In genomic region chr2:164454846-164455245, GRCm38 (mm10) we compare ENCODE assay signal across 9 mouse cellular contexts. TPM values are rescaled to one million over a fixed set of nuclear protein-coding genes. Genes with fewer than 3 reads are reported as not detected.
DNase-seq lines count a peak whose midpoint lies in the region; ATAC-seq and TF ChIP-seq lines count a peak whose summit lies in the region.
"Had no signal": no experiment of that assay in that cellular context is flagged by ENCODE, and none has a peak within 500 bp of the region (broad histone marks: within the 10 kb centered on the region; RNA-seq: fewer than 3 reads in every experiment).

No protein-coding gene starts in this region.

- H3K4me1 ChIP-seq in limb, embryonic 14.5 days (ENCODE audit: control insufficient read depth, insufficient read depth, low read length) = peaks cover 31% of the 10 kb centered on the region
- H3K4me1 ChIP-seq in limb, embryonic 10.5 days = peaks cover 37% of the 10 kb centered on the region
- H3K4me1 ChIP-seq in kidney, embryonic 14.5 days (ENCODE audit: control insufficient read depth, insufficient read depth, low read length) = peaks cover 27% of the 10 kb centered on the region
- H3K4me1 ChIP-seq in lung, embryonic 14.5 days (ENCODE audit: insufficient read depth) = peaks cover 29% of the 10 kb centered on the region
- peaks cover 15% of the 10 kb centered on the region for H3K4me1 ChIP-seq in stomach, postnatal 0 days (replicated peaks; ENCODE audit: control insufficient read depth, insufficient read depth)

- WGBS in limb, embryonic 14.5 days = 73% methylated on average over 10 of the region's 10 CpGs
- WGBS in limb, embryonic 10.5 days = 88% methylated on average over 10 of the region's 10 CpGs
- 69% methylated on average over 10 of the region's 10 CpGs for WGBS in kidney, embryonic 14.5 days
- 47% methylated on average over 10 of the region's 10 CpGs for WGBS in lung, embryonic 14.5 days
- WGBS in stomach, postnatal 0 days = 29% methylated on average over 10 of the region's 10 CpGs

- TF ChIP-seq EP300 in stomach, postnatal 0 days (optimal IDR thresholded peaks at IDR 0.05) = no peak

- TF ChIP-seq POLR2A in limb, embryonic 14.5 days (IDR thresholded peaks at IDR 0.05; ENCODE audit: borderline replicate concordance, extremely low read depth, insufficient read depth, insufficient read length) = no peak

- no peak for ATAC-seq in limb, embryonic 14.5 days (ENCODE audit: low FRiP score, low read depth)
- no peak for ATAC-seq in kidney, embryonic 14.5 days (ENCODE audit: low FRiP score, low TSS enrichment)
- 0 out of 2 replicates have a peak, but pooled peaks have one; percentile 16 for ATAC-seq in lung, embryonic 14.5 days (ENCODE audit: insufficient read depth)
- ATAC-seq in stomach, postnatal 0 days (ENCODE audit: low FRiP score, low TSS enrichment) = peak; percentile 30

- H3K9me3 ChIP-seq in limb, embryonic 14.5 days (ENCODE audit: control insufficient read depth, low read length) = no peaks in the 10 kb centered on the region
- H3K9me3 ChIP-seq in limb, embryonic 10.5 days (replicated peaks) = no peaks in the 10 kb centered on the region
- no peaks in the 10 kb centered on the region for H3K9me3 ChIP-seq in kidney, embryonic 14.5 days (ENCODE audit: control insufficient read depth, low read length)
- H3K9me3 ChIP-seq in lung, embryonic 14.5 days (ENCODE audit: low read depth, low read length) = no peaks in the 10 kb centered on the region
- H3K9me3 ChIP-seq in stomach, postnatal 0 days (ENCODE audit: control insufficient read depth, low read length) = no peaks in the 10 kb centered on the region

- H3K4me3 ChIP-seq in limb, embryonic 14.5 days (replicated peaks; ENCODE audit: low read length) = no peak overlapping the region
- H3K4me3 ChIP-seq in limb, embryonic 10.5 days = no peak overlapping the region
- H3K4me3 ChIP-seq in kidney, embryonic 14.5 days (ENCODE audit: low read length) = no peak overlapping the region
- H3K4me3 ChIP-seq in lung, embryonic 14.5 days (ENCODE audit: low read depth, low read length) = no peak overlapping the region
- no peak overlapping the region for H3K4me3 ChIP-seq in stomach, postnatal 0 days (ENCODE audit: low read depth, low read length)

- peak; percentile 63 for DNase-seq in limb, embryonic 14.5 days (ENCODE audit: low spot score)
- no peak for DNase-seq in limb, embryonic 10.5 days (ENCODE audit: low spot score)
- peak; percentile 75 to 83 for DNase-seq in gastrocnemius, adult 8-10 months (ENCODE audit: low spot score in 2 of 2)
- peak; percentile 83 for DNase-seq in lung, embryonic 14.5 days
- DNase-seq in stomach, postnatal 0 days (ENCODE audit: low spot score) = peak; percentile 77
- DNase-seq in cerebellum, adult 9-10 months = no peak
- DNase-seq in thymus, postnatal 4 days = no peak

- no peaks in the 10 kb centered on the region for H3K27me3 ChIP-seq in limb, embryonic 14.5 days (ENCODE audit: control insufficient read depth, insufficient read depth, low read length)
- H3K27me3 ChIP-seq in limb, embryonic 10.5 days (ENCODE audit: low read depth, poor library complexity, severe bottlenecking) = no peaks in the 10 kb centered on the region
- no peaks in the 10 kb centered on the region for H3K27me3 ChIP-seq in kidney, embryonic 14.5 days (ENCODE audit: control insufficient read depth, insufficient read depth, low read length)
- no peaks in the 10 kb centered on the region for H3K27me3 ChIP-seq in lung, embryonic 14.5 days (ENCODE audit: insufficient read depth, low read length)
- no peaks in the 10 kb centered on the region for H3K27me3 ChIP-seq in stomach, postnatal 0 days (ENCODE audit: control insufficient read depth, insufficient read depth, low read length)

- TF ChIP-seq CTCF in lung, embryonic 14.5 days (IDR thresholded peaks at IDR 0.05; ENCODE audit: low read depth) = no peak
- TF ChIP-seq CTCF in stomach, postnatal 0 days (IDR thresholded peaks at IDR 0.05; ENCODE audit: low read depth) = no peak

- no peaks in the 10 kb centered on the region for H3K36me3 ChIP-seq in limb, embryonic 14.5 days (ENCODE audit: control insufficient read depth, insufficient read depth, low read length)
- no peaks in the 10 kb centered on the region for H3K36me3 ChIP-seq in limb, embryonic 10.5 days
- no peaks in the 10 kb centered on the region for H3K36me3 ChIP-seq in kidney, embryonic 14.5 days (ENCODE audit: control insufficient read depth, insufficient read depth, low read length)
- H3K36me3 ChIP-seq in lung, embryonic 14.5 days (ENCODE audit: insufficient read depth) = no peaks in the 10 kb centered on the region
- no peaks in the 10 kb centered on the region for H3K36me3 ChIP-seq in stomach, postnatal 0 days (ENCODE audit: control insufficient read depth, insufficient read depth, low read length)

- no peak overlapping the region for H3K27ac ChIP-seq in limb, embryonic 14.5 days (replicated peaks; ENCODE audit: low read depth, low read length)
- H3K27ac ChIP-seq in limb, embryonic 10.5 days = no peak overlapping the region
- H3K27ac ChIP-seq in kidney, embryonic 14.5 days (ENCODE audit: low read depth, low read length) = peak overlapping the region; percentile 47; the same call in 1 of the 2 replicates
- H3K27ac ChIP-seq in lung, embryonic 14.5 days (ENCODE audit: low read depth) = peak overlapping the region; percentile 30; the same call in 1 of the 2 replicates
- peak overlapping the region; percentile 92 for H3K27ac ChIP-seq in stomach, postnatal 0 days (replicated peaks)

- H3K9ac ChIP-seq in limb, embryonic 14.5 days (ENCODE audit: low read depth, low read length, severe bottlenecking) = no peak overlapping the region
- no peak overlapping the region for H3K9ac ChIP-seq in kidney, embryonic 14.5 days (ENCODE audit: low read depth, low read length)
- H3K9ac ChIP-seq in lung, embryonic 14.5 days = no peak overlapping the region
- H3K9ac ChIP-seq in stomach, postnatal 0 days (ENCODE audit: low read length) = no peak overlapping the region

- H3K4me2 ChIP-seq in limb, embryonic 14.5 days (replicated peaks; ENCODE audit: low read depth, low read length, severe bottlenecking) = no peak overlapping the region
- no peak overlapping the region for H3K4me2 ChIP-seq in kidney, embryonic 14.5 days (replicated peaks; ENCODE audit: low read depth, low read length)
- no peak overlapping the region for H3K4me2 ChIP-seq in lung, embryonic 14.5 days
- no peak overlapping the region; the same call in 1 of the 2 replicates for H3K4me2 ChIP-seq in stomach, postnatal 0 days (replicated peaks; ENCODE audit: low read depth)

RNA-seq across cellular contexts. Expression of gene Sys1, which starts 1.9 kb away (rescaled TPM):
- polyA plus RNA-seq in limb, embryonic 14.5 days (2012; rRNA removed) = 48.4 and 68.8 TPM in 2 replicates
- 73.1 TPM in 2 replicates for polyA plus RNA-seq in limb, embryonic 14.5 days (2014; fragmentation: Nextera tagmentation; extraction: Ambion mirVana)
- polyA plus RNA-seq in limb, embryonic 10.5 days (2016; fragmentation: Nextera tagmentation; extraction: Ambion mirVana) = 54.4 and 54.5 TPM in 2 replicates
- total RNA-seq in gastrocnemius, adult 8-10 months (2022) = 10 to 100 TPM; 25.3 to 27.8 (median 26.6) TPM
- 66.8 and 69.4 TPM in 2 replicates for polyA plus RNA-seq in kidney, embryonic 14.5 days (2014; fragmentation: Nextera tagmentation; extraction: Ambion mirVana)
- 65.6 and 68.7 TPM in 2 replicates for polyA plus RNA-seq in lung, embryonic 14.5 days (2014; fragmentation: Nextera tagmentation; extraction: Ambion mirVana)
- 46.9 and 48.6 TPM in 2 replicates for polyA plus RNA-seq in stomach, postnatal 0 days (2015; fragmentation: Nextera tagmentation; extraction: Ambion mirVana)

RNA-seq across cellular contexts. Expression of gene Gm20458, which starts 5.9 kb away (rescaled TPM):
- 9.0 and 10.4 TPM in 2 replicates for polyA plus RNA-seq in limb, embryonic 14.5 days (2012; rRNA removed)
- polyA plus RNA-seq in limb, embryonic 14.5 days (2014; fragmentation: Nextera tagmentation; extraction: Ambion mirVana) = 12.2 and 14.3 TPM in 2 replicates
- polyA plus RNA-seq in limb, embryonic 10.5 days (2016; fragmentation: Nextera tagmentation; extraction: Ambion mirVana) = 2.2 and 3.2 TPM in 2 replicates
- 10 to 100 TPM in 2 of 4 experiments, 1 to 10 TPM in 1, not detected in 1; 3.8 to 12.1 (median 11.8) TPM for total RNA-seq in gastrocnemius, adult 8-10 months (2022)
- polyA plus RNA-seq in kidney, embryonic 14.5 days (2014; fragmentation: Nextera tagmentation; extraction: Ambion mirVana) = 7.1 and 8.4 TPM in 2 replicates
- polyA plus RNA-seq in lung, embryonic 14.5 days (2014; fragmentation: Nextera tagmentation; extraction: Ambion mirVana) = 14.4 and 14.9 TPM in 2 replicates
- 26.9 and 28.1 TPM in 2 replicates for polyA plus RNA-seq in stomach, postnatal 0 days (2015; fragmentation: Nextera tagmentation; extraction: Ambion mirVana)
- total RNA-seq: ES-E14 had no signal

RNA-seq across cellular contexts. Expression of gene Sdc4, which starts 11.2 kb away (rescaled TPM):
- 27.4 and 29.7 TPM in 2 replicates for polyA plus RNA-seq in limb, embryonic 14.5 days (2012; rRNA removed)
- polyA plus RNA-seq in limb, embryonic 14.5 days (2014; fragmentation: Nextera tagmentation; extraction: Ambion mirVana) = 65.9 and 68.2 TPM in 2 replicates
- polyA plus RNA-seq in limb, embryonic 10.5 days (2016; fragmentation: Nextera tagmentation; extraction: Ambion mirVana) = 22.1 and 24.2 TPM in 2 replicates
- 10 to 100 TPM; 23.9 to 58.8 (median 34.1) TPM for total RNA-seq in gastrocnemius, adult 8-10 months (2022)
- polyA plus RNA-seq in kidney, embryonic 14.5 days (2014; fragmentation: Nextera tagmentation; extraction: Ambion mirVana) = 87.8 and 108 TPM in 2 replicates
- polyA plus RNA-seq in lung, embryonic 14.5 days (2014; fragmentation: Nextera tagmentation; extraction: Ambion mirVana) = 101 and 103 TPM in 2 replicates
- polyA plus RNA-seq in stomach, postnatal 0 days (2015; fragmentation: Nextera tagmentation; extraction: Ambion mirVana) = 133 and 143 TPM in 2 replicates

RNA-seq across cellular contexts. Expression of gene Trp53tg5, which starts 18.7 kb away (rescaled TPM):
- polyA plus RNA-seq in limb, embryonic 14.5 days (2012; rRNA removed) = not detected in 2 replicates
- 0.22 TPM in 1 of 2 replicates, not detected in the other for polyA plus RNA-seq in limb, embryonic 14.5 days (2014; fragmentation: Nextera tagmentation; extraction: Ambion mirVana)
- polyA plus RNA-seq in limb, embryonic 10.5 days (2016; fragmentation: Nextera tagmentation; extraction: Ambion mirVana) = not detected in 2 replicates
- total RNA-seq in gastrocnemius, adult 8-10 months (2022) = not detected
- polyA plus RNA-seq in kidney, embryonic 14.5 days (2014; fragmentation: Nextera tagmentation; extraction: Ambion mirVana) = not detected in 2 replicates
- not detected in 2 replicates for polyA plus RNA-seq in lung, embryonic 14.5 days (2014; fragmentation: Nextera tagmentation; extraction: Ambion mirVana)
- polyA plus RNA-seq in stomach, postnatal 0 days (2015; fragmentation: Nextera tagmentation; extraction: Ambion mirVana) = not detected in 2 replicates

RNA-seq across cellular contexts. Expression of gene Dbndd2, which starts 31.1 kb away (rescaled TPM):
- 7.7 and 8.3 TPM in 2 replicates for polyA plus RNA-seq in limb, embryonic 14.5 days (2012; rRNA removed)
- polyA plus RNA-seq in limb, embryonic 14.5 days (2014; fragmentation: Nextera tagmentation; extraction: Ambion mirVana) = 2.9 and 4.4 TPM in 2 replicates
- 0.70 and 2.1 TPM in 2 replicates for polyA plus RNA-seq in limb, embryonic 10.5 days (2016; fragmentation: Nextera tagmentation; extraction: Ambion mirVana)
- total RNA-seq in gastrocnemius, adult 8-10 months (2022) = 10 to 100 TPM; 14.8 to 32.8 (median 22.6) TPM
- 12.4 and 14.7 TPM in 2 replicates for polyA plus RNA-seq in kidney, embryonic 14.5 days (2014; fragmentation: Nextera tagmentation; extraction: Ambion mirVana)
- polyA plus RNA-seq in lung, embryonic 14.5 days (2014; fragmentation: Nextera tagmentation; extraction: Ambion mirVana) = 4.4 and 5.3 TPM in 2 replicates
- 27.3 and 27.8 TPM in 2 replicates for polyA plus RNA-seq in stomach, postnatal 0 days (2015; fragmentation: Nextera tagmentation; extraction: Ambion mirVana)

Comparison
In these comparisons a context has a peak if more than half of its experiments do, and no peak if none do; other contexts are left out.
1. DNase-seq: peak in limb, embryonic 14.5 days (single experiment), gastrocnemius, adult 8-10 months (2 of 2), lung, embryonic 14.5 days (single experiment) and stomach, postnatal 0 days (single experiment); none in limb, embryonic 10.5 days (single experiment), cerebellum, adult 9-10 months (single experiment) and thymus, postnatal 4 days (single experiment).
2. ATAC-seq: peak in lung, embryonic 14.5 days (single experiment) and stomach, postnatal 0 days (single experiment); none in limb, embryonic 14.5 days (single experiment) and kidney, embryonic 14.5 days (single experiment).
3. H3K27ac ChIP-seq: peak in kidney, embryonic 14.5 days (single experiment), lung, embryonic 14.5 days (single experiment) and stomach, postnatal 0 days (single experiment); none in limb, embryonic 14.5 days (single experiment) and limb, embryonic 10.5 days (single experiment).